ENCODE assay signal across 8 mouse cellular contexts in the genomic region with DNA sequence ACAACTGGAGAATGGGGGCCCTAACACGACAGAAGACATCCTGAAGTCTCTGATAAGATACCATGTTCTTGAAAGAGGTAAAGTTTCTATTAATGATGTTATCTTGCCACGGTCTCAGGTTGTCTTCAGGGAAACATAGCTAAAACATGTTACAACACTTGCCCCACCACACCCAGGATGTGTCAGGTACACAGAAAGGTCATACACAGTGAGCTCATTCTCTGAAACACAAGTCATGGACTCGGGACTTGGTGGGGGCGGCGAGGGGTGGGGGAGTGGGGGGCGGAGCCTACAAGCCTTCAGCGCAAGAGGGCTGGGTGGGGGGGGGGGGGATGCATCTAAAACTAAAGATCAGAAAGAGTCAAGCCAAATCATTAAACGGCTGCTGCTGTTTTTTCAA. TPM values are rescaled to one million over a fixed set of nuclear protein-coding genes. Genes with fewer than 3 reads are reported as not detected.
A peak's percentile ranks its signal among the peaks of the same experiment; 100 is the strongest.
DNase-seq lines count a peak whose midpoint lies in the region; ATAC-seq and TF ChIP-seq lines count a peak whose summit lies in the region.

No protein-coding gene starts in this region.

- no peaks in the 10 kb centered on the region for H3K4me1 ChIP-seq in kidney, embryonic 14.5 days (ENCODE audit: control insufficient read depth, insufficient read depth, low read length)
- no peaks in the 10 kb centered on the region for H3K4me1 ChIP-seq in heart, embryonic 11.5 days (ENCODE audit: control insufficient read depth, insufficient read depth, low read length)
- no peaks in the 10 kb centered on the region for H3K4me1 ChIP-seq in limb, embryonic 15.5 days

- 9% methylated on average over 8 of the region's 8 CpGs for WGBS in kidney, embryonic 14.5 days
- 3% methylated on average over 8 of the region's 8 CpGs for WGBS in heart, embryonic 11.5 days (ENCODE audit: insufficient replicate concordance)
- WGBS in limb, embryonic 15.5 days, result 8% methylated on average over 8 of the region's 8 CpGs

- H3ac ChIP-seq in myocyte (ENCODE audit: control insufficient read depth, insufficient read length), result no peak overlapping the region

- peak overlapping the region; percentile 43 for H3K4me3 ChIP-seq in kidney, embryonic 14.5 days (ENCODE audit: low read length)
- H3K4me3 ChIP-seq in heart, embryonic 11.5 days (ENCODE audit: low read depth, low read length), result peak overlapping the region; percentile 48
- peak overlapping the region; percentile 51 for H3K4me3 ChIP-seq in limb, embryonic 15.5 days
- H3K4me3 ChIP-seq in myocyte, result peak overlapping the region; percentile 28

- H3K9me3 ChIP-seq in kidney, embryonic 14.5 days (ENCODE audit: control insufficient read depth, low read length), result no peaks in the 10 kb centered on the region
- H3K9me3 ChIP-seq in heart, embryonic 11.5 days (replicated peaks; ENCODE audit: control insufficient read depth, low read length), result no peaks in the 10 kb centered on the region
- no peaks in the 10 kb centered on the region for H3K9me3 ChIP-seq in limb, embryonic 15.5 days

- peaks cover 22% of the 10 kb centered on the region for H3K79me2 ChIP-seq in myocyte (ENCODE audit: control insufficient read depth, insufficient read depth)

- peak; percentile 40; the same call in 1 of the 2 replicates for ATAC-seq in kidney, embryonic 14.5 days (ENCODE audit: low FRiP score, low TSS enrichment)
- 0 out of 2 replicates have a peak, but pooled peaks have one; percentile 43 for ATAC-seq in heart, embryonic 11.5 days (replicated peaks; ENCODE audit: insufficient number of reproducible peaks, low FRiP score, low TSS enrichment)
- no peak for ATAC-seq in limb, embryonic 15.5 days (ENCODE audit: insufficient number of reproducible peaks, low FRiP score, low TSS enrichment, low read depth)

- TF ChIP-seq POLR2A in myocyte (IDR thresholded peaks at IDR 0.05; ENCODE audit: insufficient read length, low read depth), result no peak

- H3K4me2 ChIP-seq in kidney, embryonic 14.5 days (replicated peaks; ENCODE audit: low read depth, low read length), result peak overlapping the region; percentile 48
- peak overlapping the region; percentile 62 for H3K4me2 ChIP-seq in heart, embryonic 11.5 days
- H3K4me2 ChIP-seq in limb, embryonic 15.5 days, result peak overlapping the region; percentile 67
- H3K4me2 ChIP-seq in myocyte (ENCODE audit: low read depth), result peak overlapping the region; percentile 70

- no peaks in the 10 kb centered on the region for H3K27me3 ChIP-seq in kidney, embryonic 14.5 days (ENCODE audit: control insufficient read depth, insufficient read depth, low read length)
- no peaks in the 10 kb centered on the region for H3K27me3 ChIP-seq in heart, embryonic 11.5 days (ENCODE audit: control insufficient read depth, insufficient read depth, low read length)
- no peaks in the 10 kb centered on the region for H3K27me3 ChIP-seq in limb, embryonic 15.5 days
- H3K27me3 ChIP-seq in myocyte (ENCODE audit: control insufficient read depth, insufficient read depth, insufficient read length), result no peaks in the 10 kb centered on the region

- intact Hi-C loops in left cerebral cortex, postnatal 36 days (cut with DNase I), result no loop called here

- H3K9ac ChIP-seq in kidney, embryonic 14.5 days (ENCODE audit: low read depth, low read length), result peak overlapping the region; percentile 44; the same call in 1 of the 2 replicates
- peak overlapping the region; percentile 59 for H3K9ac ChIP-seq in heart, embryonic 11.5 days (ENCODE audit: low read depth, low read length)
- H3K9ac ChIP-seq in limb, embryonic 15.5 days, result no peak overlapping the region

- no peaks in the 10 kb centered on the region for H3K36me3 ChIP-seq in kidney, embryonic 14.5 days (ENCODE audit: control insufficient read depth, insufficient read depth, low read length)
- no peaks in the 10 kb centered on the region for H3K36me3 ChIP-seq in heart, embryonic 11.5 days (ENCODE audit: control insufficient read depth, insufficient read depth, low read length)
- H3K36me3 ChIP-seq in limb, embryonic 15.5 days, result 0 out of 2 replicates have a peak, but pooled peaks cover 2% of the 10 kb centered on the region
- no peaks in the 10 kb centered on the region for H3K36me3 ChIP-seq in myocyte (ENCODE audit: control insufficient read depth, insufficient read depth)

- DNase-seq in kidney, adult 18-20 months, result no peak
- DNase-seq in c-Kit-negative CD71-positive TER-119-positive erythroid progenitor cells, embryonic 14.5 days (ENCODE audit: low read depth, low spot score), result peak; percentile 31
- no peak for DNase-seq in left cerebral cortex, postnatal 36 days (ENCODE audit: low spot score in 2 of 2)
- no peak for DNase-seq in layer of hippocampus, adult 9-11 months

- peak overlapping the region; percentile 30; the same call in 1 of the 2 replicates for H3K27ac ChIP-seq in kidney, embryonic 14.5 days (ENCODE audit: low read depth, low read length)
- H3K27ac ChIP-seq in heart, embryonic 11.5 days (ENCODE audit: low read depth, low read length), result peak overlapping the region; percentile 78
- H3K27ac ChIP-seq in limb, embryonic 15.5 days, result peak overlapping the region; percentile 91

TF ChIP-seq in myocyte, 11 proteins besides CTCF, POLR2A, EP300 and RAD21:
- TF ChIP-seq E2F4 (IDR thresholded peaks at IDR 0.05; ENCODE audit: insufficient read depth), result no peak
- no peak for TF ChIP-seq TCF12 (IDR thresholded peaks at IDR 0.05; ENCODE audit: insufficient read depth, poor library complexity, severe bottlenecking)
- TF ChIP-seq REST (IDR thresholded peaks at IDR 0.05; ENCODE audit: insufficient read depth, insufficient read length), result no peak
- TF ChIP-seq POLR2AphosphoS2 (IDR thresholded peaks at IDR 0.05; ENCODE audit: insufficient read length, low read depth), result no peak
- no peak for TF ChIP-seq MYOG (IDR thresholded peaks at IDR 0.05; ENCODE audit: control insufficient read depth in 1 of 3, insufficient read depth in 1 of 3, insufficient read length in 2 of 3, low read depth in 2 of 3)
- no peak for TF ChIP-seq SRF (IDR thresholded peaks at IDR 0.05; ENCODE audit: control insufficient read depth, insufficient read length, low read depth)
- no peak for TF ChIP-seq MYOD1 (IDR thresholded peaks at IDR 0.05; ENCODE audit: control insufficient read depth in 1 of 3, insufficient read length in 2 of 3, low read depth in 2 of 3)
TF ChIP-seq in myocyte: peak in this region for 0.

RNA-seq across cellular contexts. Expression of a gene that starts 38.7 kb away (rescaled TPM):
- 18.9 and 28.8 TPM in 2 replicates for polyA plus RNA-seq in kidney, embryonic 14.5 days (2014; fragmentation: Nextera tagmentation; extraction: Ambion mirVana)
- polyA plus RNA-seq in heart, embryonic 11.5 days (2014; fragmentation: Nextera tagmentation; extraction: Ambion mirVana), result 54.0 and 63.1 TPM in 2 replicates
- polyA plus RNA-seq in limb, embryonic 15.5 days (2015; fragmentation: Nextera tagmentation; extraction: Ambion mirVana), result 72.9 and 77.9 TPM in 2 replicates
- 32.4 TPM for polyA plus RNA-seq in myocyte (2012; fragmentation: generic; extraction: Trizol)
- 1 to 10 TPM; 6.3 to 9.2 TPM for total RNA-seq in left cerebral cortex, postnatal 36 days (2021)

Comparison
In these comparisons a context has a peak if more than half of its experiments do, and no peak if none do; other contexts are left out.
1. H3K27ac ChIP-seq: peak in every context shown above with its lines; median percentile 91 in limb, embryonic 15.5 days; 78 in heart, embryonic 11.5 days; 30 in kidney, embryonic 14.5 days.